Mouse (Mus musculus): ENCODE results near the gene Muc4. TPM values are rescaled to one million over a fixed set of nuclear protein-coding genes. Genes with fewer than 3 reads are reported as not detected.

The Muc4 gene
- total and polyA plus RNA-seq, 2 experiments from 2014 or later: not detected

DNA sequence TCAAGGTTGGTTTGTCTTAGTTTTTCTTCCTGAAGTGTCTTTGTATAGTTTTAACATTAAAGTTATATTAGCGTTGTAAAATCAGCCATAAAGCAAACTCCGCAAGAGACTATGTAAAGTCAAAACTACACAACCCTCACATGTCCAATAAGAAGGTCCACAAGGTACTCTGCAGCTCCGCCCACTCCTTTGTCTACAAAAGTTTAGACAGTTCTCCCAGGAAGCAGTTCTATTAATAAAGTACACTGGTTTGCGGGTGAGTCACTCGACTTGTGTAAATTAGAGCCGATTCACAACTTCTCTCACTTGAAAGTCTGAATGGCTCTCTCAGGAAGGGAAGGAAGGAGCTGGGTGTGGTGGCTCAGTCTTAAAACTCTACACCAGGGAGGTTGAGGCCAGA lies 10.2 kb downstream of the Muc4 start:
- TF ChIP-seq CTCF (IDR thresholded peaks at IDR 0.05): no peak
- WGBS: 75% methylated on average over 6 of the region's 6 CpGs
- Histone ChIP-seq H3K27me3 (ENCODE audit: insufficient read depth, low read length) (no peaks in the 10 kb centered on the region), H3K27ac (ENCODE audit: low read depth, low read length) (no peak overlapping the region), H3K36me3 (ENCODE audit: insufficient read depth, low read length) (no peaks in the 10 kb centered on the region), H3K9ac (replicated peaks; ENCODE audit: low read length, poor library complexity, severe bottlenecking) (no peak overlapping the region), H3K4me3 (ENCODE audit: low read depth, low read length) (no peak overlapping the region), H3K4me2 (ENCODE audit: low read depth, low read length, poor library complexity, severe bottlenecking) (no peak overlapping the region), H3K4me1 (ENCODE audit: insufficient read depth, low read length) (0 out of 2 replicates have a peak, but pooled peaks cover 2% of the 10 kb centered on the region), H3K9me3 (ENCODE audit: low read length) (no peaks in the 10 kb centered on the region)
- no peak for ATAC-seq (ENCODE audit: low FRiP score)
- DNase-seq (ENCODE audit: low spot score): no peak

DNA sequence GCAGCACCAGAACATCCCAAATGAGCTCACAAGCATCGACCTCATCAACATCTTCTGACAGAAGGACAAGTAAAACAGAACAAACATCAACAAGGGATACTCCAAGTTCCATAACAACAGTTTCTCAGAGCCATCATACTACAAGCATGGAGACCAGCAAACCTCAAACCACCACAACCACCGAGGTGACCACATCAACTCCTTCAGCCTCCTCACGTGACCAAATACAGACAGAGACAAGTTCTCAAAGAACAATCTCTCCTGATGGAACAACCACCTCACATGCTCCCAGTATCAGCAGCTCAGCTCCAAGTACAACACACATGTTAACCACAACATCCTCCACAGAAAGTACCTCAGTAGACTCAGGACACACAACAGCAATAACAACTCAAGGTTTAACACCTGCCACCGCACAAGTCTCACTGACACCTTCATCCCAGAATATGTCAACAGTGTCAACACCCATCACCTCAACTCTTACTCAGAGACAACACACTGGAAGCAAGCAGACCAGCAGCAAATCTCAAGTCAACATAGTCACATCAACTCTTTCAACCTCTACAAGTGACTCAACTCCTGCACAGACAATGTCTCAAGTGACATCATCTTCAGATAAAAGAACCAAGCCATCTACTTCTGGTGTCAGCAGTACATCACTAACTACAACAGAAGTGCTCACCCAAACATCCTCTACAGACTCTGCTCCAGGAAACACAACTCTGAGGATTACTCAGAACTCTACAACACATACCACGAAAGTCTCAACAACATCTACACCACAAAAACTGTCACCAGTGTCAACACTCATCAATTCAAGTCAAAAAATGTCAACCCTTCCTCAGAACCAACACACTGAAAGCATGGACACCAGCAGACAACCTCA lies 14.8 kb downstream of the Muc4 start:
- no peak for TF ChIP-seq CTCF (IDR thresholded peaks at IDR 0.05)
- DNase-seq (ENCODE audit: low spot score) (no peak), ATAC-seq (ENCODE audit: low FRiP score) (no peak)
- no peak overlapping the region for H3K4me2 ChIP-seq (ENCODE audit: low read depth, low read length, poor library complexity, severe bottlenecking)
- H3K27ac ChIP-seq (ENCODE audit: low read depth, low read length): no peak overlapping the region
- no peaks in the 10 kb centered on the region for H3K27me3 ChIP-seq (ENCODE audit: insufficient read depth, low read length)
- H3K9me3 ChIP-seq (ENCODE audit: low read length): no peaks in the 10 kb centered on the region
- H3K4me1 ChIP-seq (ENCODE audit: insufficient read depth, low read length): no peaks in the 10 kb centered on the region
- no peak overlapping the region for H3K9ac ChIP-seq (replicated peaks; ENCODE audit: low read length, poor library complexity, severe bottlenecking)
- 94% methylated on average over 5 of the region's 5 CpGs for WGBS
- no peak overlapping the region for H3K4me3 ChIP-seq (ENCODE audit: low read depth, low read length)
- no peaks in the 10 kb centered on the region for H3K36me3 ChIP-seq (ENCODE audit: insufficient read depth, low read length)

DNA sequence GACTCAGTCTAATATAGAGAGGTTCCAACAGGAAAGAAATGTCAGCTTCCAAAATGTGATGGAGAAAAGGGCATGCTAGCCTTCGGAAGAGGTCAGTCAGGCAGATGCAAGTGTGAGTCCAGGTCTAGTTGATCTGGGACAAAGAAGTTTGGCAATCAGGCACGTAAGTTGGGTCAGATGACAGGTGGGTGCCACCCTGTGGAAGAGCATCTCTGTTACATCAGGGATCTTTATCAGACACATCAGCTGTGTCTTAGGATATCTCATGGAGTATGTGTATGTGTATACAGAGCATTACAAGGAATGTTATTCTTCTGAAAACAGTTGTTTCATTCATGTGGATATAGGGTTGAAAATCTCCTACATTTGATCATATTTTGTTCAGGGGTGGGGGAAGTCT lies 28.9 kb downstream of the Muc4 start:
- Histone ChIP-seq H3K27me3 (ENCODE audit: insufficient read depth, low read length) (no peaks in the 10 kb centered on the region), H3K4me3 (ENCODE audit: low read depth, low read length) (no peak overlapping the region), H3K9me3 (ENCODE audit: low read length) (no peaks in the 10 kb centered on the region), H3K4me1 (ENCODE audit: insufficient read depth, low read length) (no peaks in the 10 kb centered on the region), H3K4me2 (ENCODE audit: low read depth, low read length, poor library complexity, severe bottlenecking) (no peak overlapping the region), H3K9ac (replicated peaks; ENCODE audit: low read length, poor library complexity, severe bottlenecking) (no peak overlapping the region), H3K36me3 (ENCODE audit: insufficient read depth, low read length) (no peaks in the 10 kb centered on the region), H3K27ac (ENCODE audit: low read depth, low read length) (no peak overlapping the region)
- TF ChIP-seq CTCF (IDR thresholded peaks at IDR 0.05): no peak
- ATAC-seq (ENCODE audit: low FRiP score) (no peak), DNase-seq (ENCODE audit: low spot score) (no peak)
- 84% methylated on average over 2 of the region's 2 CpGs for WGBS

GRCm38 (mm10) chr16:32764961-32765360 lies 29.3 kb downstream of the Muc4 start:
- TF ChIP-seq CTCF (IDR thresholded peaks at IDR 0.05): no peak
- H3K27ac ChIP-seq (ENCODE audit: low read depth, low read length): no peak overlapping the region
- H3K9ac ChIP-seq (replicated peaks; ENCODE audit: low read length, poor library complexity, severe bottlenecking): no peak overlapping the region
- no peaks in the 10 kb centered on the region for H3K36me3 ChIP-seq (ENCODE audit: insufficient read depth, low read length)
- H3K4me2 ChIP-seq (ENCODE audit: low read depth, low read length, poor library complexity, severe bottlenecking): no peak overlapping the region
- no peak for ATAC-seq (ENCODE audit: low FRiP score)
- H3K27me3 ChIP-seq (ENCODE audit: insufficient read depth, low read length): no peaks in the 10 kb centered on the region
- DNase-seq (ENCODE audit: low spot score): no peak
- H3K4me3 ChIP-seq (ENCODE audit: low read depth, low read length): no peak overlapping the region
- 73% methylated on average over 6 of the region's 6 CpGs for WGBS
- no peaks in the 10 kb centered on the region for H3K4me1 ChIP-seq (ENCODE audit: insufficient read depth, low read length)
- H3K9me3 ChIP-seq (ENCODE audit: low read length): no peaks in the 10 kb centered on the region

DNA sequence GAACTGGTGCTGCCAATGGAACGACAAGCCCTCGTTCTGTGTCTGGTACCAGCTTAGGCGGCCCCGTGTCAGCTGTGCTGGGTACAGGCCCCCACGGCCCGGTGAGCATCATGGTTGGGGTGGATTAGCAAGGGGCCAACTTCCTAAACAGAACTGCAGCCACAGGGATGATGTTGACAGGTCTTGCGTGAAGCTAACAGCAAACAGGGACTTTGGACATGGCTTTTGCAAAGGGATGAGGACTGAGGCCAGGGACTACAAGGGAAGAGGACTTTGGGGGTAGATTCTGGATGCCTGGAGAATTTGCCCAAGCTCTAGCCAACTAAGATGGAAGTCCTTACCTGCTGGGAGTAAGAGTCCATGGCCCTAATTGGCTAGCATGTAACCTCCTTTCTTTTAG lies 31.2 kb downstream of the Muc4 start:
- no peak for ATAC-seq (ENCODE audit: low FRiP score)

DNA sequence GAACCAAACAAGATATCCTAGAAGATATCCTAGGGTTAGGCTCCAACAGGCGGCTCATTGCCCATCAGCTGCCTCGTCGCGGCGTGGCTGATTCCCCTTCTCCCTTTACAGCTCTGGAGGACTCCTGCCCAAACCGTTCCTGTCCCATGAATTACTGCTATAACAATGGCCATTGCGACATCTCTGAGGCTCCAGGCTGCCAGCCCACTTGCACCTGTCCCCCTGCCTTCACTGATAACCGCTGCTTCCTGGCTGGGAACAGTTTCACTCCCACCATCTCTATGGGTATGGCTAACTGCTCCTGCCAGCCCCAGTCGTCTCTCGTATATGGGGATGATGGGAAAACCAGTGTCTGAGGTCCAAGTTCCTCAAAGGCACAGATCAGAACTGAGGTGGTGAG lies 41.0 kb downstream of the Muc4 start:
- no peak for TF ChIP-seq CTCF (IDR thresholded peaks at IDR 0.05)
- Histone ChIP-seq H3K4me1 (ENCODE audit: insufficient read depth, low read length) (no peaks in the 10 kb centered on the region), H3K27me3 (ENCODE audit: insufficient read depth, low read length) (no peaks in the 10 kb centered on the region), H3K27ac (ENCODE audit: low read depth, low read length) (no peak overlapping the region), H3K9ac (replicated peaks; ENCODE audit: low read length, poor library complexity, severe bottlenecking) (no peak overlapping the region), H3K36me3 (ENCODE audit: insufficient read depth, low read length) (no peaks in the 10 kb centered on the region), H3K9me3 (ENCODE audit: low read length) (no peaks in the 10 kb centered on the region), H3K4me3 (ENCODE audit: low read depth, low read length) (no peak overlapping the region), H3K4me2 (ENCODE audit: low read depth, low read length, poor library complexity, severe bottlenecking) (no peak overlapping the region)
- 86% methylated on average over 10 of the region's 10 CpGs for WGBS
- ATAC-seq (ENCODE audit: low FRiP score) (no peak), DNase-seq (ENCODE audit: low spot score) (no peak)

More for the DNA sequence above, 31.2 kb downstream of the Muc4 start:
- Histone ChIP-seq H3K36me3 (ENCODE audit: insufficient read depth, low read length) (no peaks in the 10 kb centered on the region), H3K4me2 (ENCODE audit: low read depth, low read length, poor library complexity, severe bottlenecking) (no peak overlapping the region), H3K4me3 (ENCODE audit: low read depth, low read length) (no peak overlapping the region), H3K9ac (replicated peaks; ENCODE audit: low read length, poor library complexity, severe bottlenecking) (no peak overlapping the region), H3K27ac (ENCODE audit: low read depth, low read length) (no peak overlapping the region), H3K27me3 (ENCODE audit: insufficient read depth, low read length) (no peaks in the 10 kb centered on the region), H3K9me3 (ENCODE audit: low read length) (no peaks in the 10 kb centered on the region), H3K4me1 (ENCODE audit: insufficient read depth, low read length) (no peaks in the 10 kb centered on the region)
- 95% methylated on average over 7 of the region's 7 CpGs for WGBS
- TF ChIP-seq CTCF (IDR thresholded peaks at IDR 0.05): no peak
- DNase-seq (ENCODE audit: low spot score): no peak
